Mouse (Mus musculus) lung, adult 10 weeks (tissue): ENCODE measurements around the gene Mrps16. TPM values are rescaled to one million over a fixed set of nuclear protein-coding genes. Genes with fewer than 3 reads are reported as not detected.

Source experiments
- polyA plus RNA-seq: library from polyadenylated mRNA; stranded (reverse); fragments of 350-450 nt; fragmentation: Illumina TruSeq; extraction: RNeasy Lipid Tissue Mini Kit (QIAGEN cat#74804); gene quantifications from one replicate; pipeline ENCODE4 v1.2.3, GENCODE M21; 2014; ENCODE audit warnings: low read depth, low replicate concordance; ENCODE audit not compliant: insufficient read depth

Gene Mrps16
- 67.1 TPM for polyA plus RNA-seq

DNA sequence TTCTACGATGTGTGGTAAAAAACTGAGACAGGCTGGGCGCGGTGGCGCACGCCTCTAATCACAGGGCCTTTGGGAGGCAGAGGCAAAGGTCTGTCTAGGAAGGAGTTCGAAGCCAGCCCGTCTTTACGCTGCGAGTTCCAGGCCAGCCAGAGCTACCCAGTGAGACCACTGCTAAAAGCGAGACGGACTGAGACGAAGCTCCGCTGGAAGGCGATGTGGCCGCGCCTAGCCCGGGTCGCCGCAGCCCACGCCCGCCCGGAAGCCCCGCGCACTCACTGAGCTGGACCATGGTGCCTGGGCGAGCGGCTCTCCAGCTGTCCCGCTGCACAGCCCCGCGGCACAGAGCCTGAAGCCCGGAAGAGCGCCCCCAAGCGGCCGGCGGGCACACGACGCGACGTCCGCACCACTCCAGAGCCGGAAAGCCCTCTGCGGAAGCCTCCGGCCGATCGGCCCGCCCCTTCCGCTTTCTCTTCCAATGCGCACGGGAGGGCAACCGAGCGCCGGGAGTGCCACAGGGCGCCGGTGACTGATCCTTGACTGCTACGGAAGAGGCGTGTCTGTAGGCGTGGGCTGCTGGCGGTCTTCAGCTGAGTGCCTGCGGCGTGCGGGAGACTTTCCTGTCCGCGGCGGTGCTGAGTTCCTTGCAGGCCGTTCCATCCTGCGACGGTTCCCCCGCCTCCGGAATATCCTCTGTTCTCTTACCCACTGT lies at the start of gene Mrps16:
Mrps16 (minus strand) TSS at position 430 of the 709 bp plus-strand sequence.

DNA sequence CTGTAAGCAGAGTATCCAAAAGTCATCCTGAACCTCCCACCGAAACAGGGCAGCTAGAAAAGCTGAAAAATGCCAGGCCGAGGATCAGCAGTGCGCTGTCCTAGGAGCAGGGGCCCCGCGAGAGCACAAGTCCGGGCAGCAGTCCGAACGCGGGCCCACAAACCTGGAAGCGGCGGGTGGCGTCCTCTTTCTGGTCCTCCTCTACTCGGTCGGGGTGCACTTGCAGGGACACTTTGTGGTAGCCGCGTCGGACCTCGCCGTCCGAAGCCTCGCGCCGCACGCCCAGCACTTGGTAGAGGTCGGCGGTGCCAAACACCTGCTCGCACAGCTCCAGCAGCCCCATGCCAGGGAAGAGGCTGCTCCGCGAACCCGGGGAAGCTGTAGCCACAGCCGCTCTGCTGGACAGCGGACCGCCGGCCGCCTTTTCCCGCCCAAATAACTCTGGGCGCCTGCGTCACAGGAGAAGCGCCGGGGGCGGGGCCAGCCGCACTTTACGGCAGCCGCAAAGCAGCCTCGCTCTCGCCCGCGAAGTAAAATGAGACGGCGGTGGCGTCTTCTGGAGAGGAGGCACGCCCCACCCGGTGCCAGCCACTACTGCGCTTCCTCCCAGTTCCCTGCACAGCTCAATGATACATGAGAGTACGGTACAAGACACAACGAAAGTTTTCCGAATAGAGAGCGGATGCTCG lies 4.8 kb downstream of the Mrps16 start, which contains the start of gene Dnajc9:
Dnajc9 (minus strand) TSS at position 470 of the 689 bp plus-strand sequence.

DNA sequence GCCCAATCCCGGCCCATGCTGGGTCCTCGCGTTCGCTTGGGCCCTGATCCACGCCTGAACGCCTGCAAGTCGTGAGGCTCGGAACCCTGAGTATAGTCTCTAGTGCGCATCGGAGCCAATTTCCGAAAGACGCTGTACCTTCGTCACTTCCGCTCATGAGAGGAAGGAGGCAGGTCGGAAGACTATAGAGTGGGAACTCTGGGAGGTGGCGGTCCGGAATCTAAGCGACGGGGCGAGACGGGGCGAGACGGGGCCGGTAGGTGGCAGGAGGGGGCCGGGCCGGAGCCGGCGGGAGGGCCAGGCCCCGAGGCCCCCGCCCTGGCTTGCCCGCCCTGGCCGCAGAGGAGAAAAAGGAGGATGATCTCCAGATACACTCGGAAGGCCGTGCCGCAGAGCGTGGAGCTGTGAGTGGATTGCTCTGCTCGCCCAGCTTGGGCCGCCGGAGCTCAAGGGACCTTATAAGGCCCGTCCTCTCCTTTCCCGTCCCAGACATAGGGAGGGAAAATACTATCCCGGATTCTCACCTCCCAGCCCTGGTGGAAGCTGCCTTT lies 45.4 kb downstream of the Mrps16 start, which contains the start of the genes Ecd and Fam149b:
Ecd (minus strand) TSS at position 131 of the 551 bp plus-strand sequence.
Fam149b (plus strand) TSS at position 172 of the 551 bp plus-strand sequence.

Other genes with a start within 250 kb of the Mrps16 start
- gene Kcnk5, start 211.8 kb downstream of the Mrps16 start, polyA plus RNA-seq: 5.0 TPM
- not detected for gene Kcnk16, start 124.4 kb downstream of the Mrps16 start, polyA plus RNA-seq
- gene Nudt13, start 98.9 kb downstream of the Mrps16 start, polyA plus RNA-seq: 17.6 TPM
- gene Ecd, start 45.5 kb downstream of the Mrps16 start, polyA plus RNA-seq: 11.6 TPM
- gene Fam149b, start 45.5 kb downstream of the Mrps16 start, polyA plus RNA-seq: 17.4 TPM
- gene Dnajc9, start 4.7 kb downstream of the Mrps16 start, polyA plus RNA-seq: 30.7 TPM
- gene Cfap70, start 58.6 kb upstream of the Mrps16 start, polyA plus RNA-seq: 3.1 TPM
- gene Anxa7, start 86.5 kb upstream of the Mrps16 start, polyA plus RNA-seq: 69.0 TPM
- gene Mss51, start 103.3 kb upstream of the Mrps16 start, polyA plus RNA-seq: 0.38 TPM
- gene Ppp3cb, start 152.9 kb upstream of the Mrps16 start, polyA plus RNA-seq: 27.9 TPM
- gene Usp54, start 247.4 kb upstream of the Mrps16 start, polyA plus RNA-seq: 7.0 TPM